Comparison of ENCODE assay signal across 8 mouse cellular contexts in genomic region chr14:34453648-34454047, GRCm38 (mm10). TPM values are rescaled to one million over a fixed set of nuclear protein-coding genes. Genes with fewer than 3 reads are reported as not detected.
DNase-seq lines count a peak whose midpoint lies in the region; ATAC-seq and TF ChIP-seq lines count a peak whose summit lies in the region.

No protein-coding gene starts in this region.

- no peaks in the 10 kb centered on the region for H3K9me3 ChIP-seq in intestine, embryonic 14.5 days (ENCODE audit: control insufficient read depth, low read length)
- H3K9me3 ChIP-seq in intestine, postnatal 0 days (ENCODE audit: control insufficient read depth): no peaks in the 10 kb centered on the region
- H3K9me3 ChIP-seq in embryonic facial prominence, embryonic 10.5 days: no peaks in the 10 kb centered on the region
- H3K9me3 ChIP-seq in hindbrain, embryonic 14.5 days (ENCODE audit: control insufficient read depth, low read length): no peaks in the 10 kb centered on the region
- no peaks in the 10 kb centered on the region for H3K9me3 ChIP-seq in neural tube, embryonic 11.5 days (ENCODE audit: control insufficient read depth, low read length)

- no peak overlapping the region for H3K4me2 ChIP-seq in intestine, embryonic 14.5 days (ENCODE audit: low read length)
- no peak overlapping the region for H3K4me2 ChIP-seq in intestine, postnatal 0 days (replicated peaks; ENCODE audit: low read depth)
- H3K4me2 ChIP-seq in hindbrain, embryonic 14.5 days (replicated peaks): peak overlapping the region; percentile 2; the same call in 1 of the 2 replicates
- H3K4me2 ChIP-seq in neural tube, embryonic 11.5 days (ENCODE audit: low read depth): no peak overlapping the region

- H3K27me3 ChIP-seq in intestine, embryonic 14.5 days (replicated peaks; ENCODE audit: control insufficient read depth, insufficient read depth, low read length): no peaks in the 10 kb centered on the region
- H3K27me3 ChIP-seq in intestine, postnatal 0 days (replicated peaks; ENCODE audit: control insufficient read depth, insufficient read depth, low read length): no peaks in the 10 kb centered on the region
- no peaks in the 10 kb centered on the region for H3K27me3 ChIP-seq in embryonic facial prominence, embryonic 10.5 days (replicated peaks; ENCODE audit: low read depth, poor library complexity, severe bottlenecking)
- H3K27me3 ChIP-seq in hindbrain, embryonic 14.5 days (ENCODE audit: control insufficient read depth, insufficient read depth, low read length): no peaks in the 10 kb centered on the region
- H3K27me3 ChIP-seq in neural tube, embryonic 11.5 days (ENCODE audit: control insufficient read depth, insufficient read depth, low read length): no peaks in the 10 kb centered on the region

- peaks cover 10% of the 10 kb centered on the region for H3K4me1 ChIP-seq in intestine, embryonic 14.5 days (replicated peaks; ENCODE audit: control insufficient read depth, insufficient read depth, low read length)
- H3K4me1 ChIP-seq in intestine, postnatal 0 days (replicated peaks; ENCODE audit: control insufficient read depth, insufficient read depth, low read length): 0 out of 2 replicates have a peak, but pooled peaks cover 3% of the 10 kb centered on the region
- H3K4me1 ChIP-seq in embryonic facial prominence, embryonic 10.5 days: peaks cover 25% of the 10 kb centered on the region
- H3K4me1 ChIP-seq in hindbrain, embryonic 14.5 days (replicated peaks; ENCODE audit: control insufficient read depth, insufficient read depth, low read length): peaks cover 14% of the 10 kb centered on the region
- H3K4me1 ChIP-seq in neural tube, embryonic 11.5 days (ENCODE audit: control insufficient read depth, insufficient read depth, low read length): peaks cover 11% of the 10 kb centered on the region

- WGBS in intestine, embryonic 14.5 days: 19% methylated on average over 6 of the region's 6 CpGs
- 55% methylated on average over 6 of the region's 6 CpGs for WGBS in intestine, postnatal 0 days
- 31% methylated on average over 6 of the region's 6 CpGs for WGBS in embryonic facial prominence, embryonic 10.5 days
- WGBS in hindbrain, embryonic 14.5 days: 4% methylated on average over 6 of the region's 6 CpGs
- 22% methylated on average over 6 of the region's 6 CpGs for WGBS in neural tube, embryonic 11.5 days

- TF ChIP-seq CTCF in intestine, postnatal 0 days (IDR thresholded peaks at IDR 0.05; ENCODE audit: low read depth): no peak

- no peak for DNase-seq in intestine, embryonic 14.5 days (ENCODE audit: low spot score)
- no peak for DNase-seq in embryonic facial prominence, embryonic 10.5 days (ENCODE audit: low spot score)
- DNase-seq in hindbrain, embryonic 14.5 days (ENCODE audit: low spot score): peak; percentile 39
- DNase-seq in neural tube, embryonic 11.5 days (ENCODE audit: low spot score): peak; percentile 57
- DNase-seq in gastrocnemius, postnatal 25 days: no peak
- no peak for DNase-seq in cerebellum, postnatal 4 days (ENCODE audit: low spot score in 2 of 2)

- no peak overlapping the region for H3K9ac ChIP-seq in intestine, embryonic 14.5 days (ENCODE audit: low read length)
- H3K9ac ChIP-seq in intestine, postnatal 0 days (ENCODE audit: low read depth, low read length): no peak overlapping the region
- H3K9ac ChIP-seq in hindbrain, embryonic 14.5 days: peak overlapping the region; percentile 4; the same call in 1 of the 2 replicates
- no peak overlapping the region for H3K9ac ChIP-seq in neural tube, embryonic 11.5 days (ENCODE audit: low read length)

- H3K27ac ChIP-seq in intestine, embryonic 14.5 days (ENCODE audit: low read depth): peak overlapping the region; percentile 12; the same call in 1 of the 2 replicates
- H3K27ac ChIP-seq in intestine, postnatal 0 days (ENCODE audit: low read depth, low read length): no peak overlapping the region
- H3K27ac ChIP-seq in embryonic facial prominence, embryonic 10.5 days (replicated peaks): 0 out of 2 replicates have a peak overlapping the region, but pooled peaks have one; percentile 26
- H3K27ac ChIP-seq in hindbrain, embryonic 14.5 days: peak overlapping the region; percentile 77
- peak overlapping the region; percentile 69 for H3K27ac ChIP-seq in neural tube, embryonic 11.5 days (ENCODE audit: low read depth, low read length)

- H3K36me3 ChIP-seq in intestine, embryonic 14.5 days (ENCODE audit: control insufficient read depth, insufficient read depth, low read length): peaks cover 11% of the 10 kb centered on the region
- H3K36me3 ChIP-seq in intestine, postnatal 0 days (ENCODE audit: control insufficient read depth, insufficient read depth): peaks cover 17% of the 10 kb centered on the region
- H3K36me3 ChIP-seq in embryonic facial prominence, embryonic 10.5 days (replicated peaks): peaks cover 46% of the 10 kb centered on the region
- H3K36me3 ChIP-seq in hindbrain, embryonic 14.5 days (replicated peaks; ENCODE audit: control insufficient read depth, insufficient read depth): no peaks in the 10 kb centered on the region; the same call in 1 of the 2 replicates
- H3K36me3 ChIP-seq in neural tube, embryonic 11.5 days (ENCODE audit: control insufficient read depth, insufficient read depth, low read length): no peaks in the 10 kb centered on the region

- no peak overlapping the region for H3K4me3 ChIP-seq in intestine, embryonic 14.5 days (ENCODE audit: low read depth, low read length)
- H3K4me3 ChIP-seq in intestine, postnatal 0 days (ENCODE audit: low read depth, low read length): no peak overlapping the region
- H3K4me3 ChIP-seq in embryonic facial prominence, embryonic 10.5 days: no peak overlapping the region
- no peak overlapping the region for H3K4me3 ChIP-seq in hindbrain, embryonic 14.5 days (replicated peaks; ENCODE audit: low read length)
- H3K4me3 ChIP-seq in neural tube, embryonic 11.5 days (ENCODE audit: low read depth, low read length): no peak overlapping the region

- ATAC-seq in intestine, embryonic 14.5 days (replicated peaks; ENCODE audit: low FRiP score, low TSS enrichment, low read depth): 0 out of 2 replicates have a peak, but pooled peaks have one; percentile 41
- ATAC-seq in intestine, postnatal 0 days: no peak
- peak; percentile 65; the same call in 1 of the 2 replicates for ATAC-seq in hindbrain, embryonic 14.5 days (ENCODE audit: low FRiP score)
- peak; percentile 84 for ATAC-seq in neural tube, embryonic 11.5 days (ENCODE audit: insufficient read depth, low FRiP score, low TSS enrichment)
- no peak for ATAC-seq in frontal cortex, adult (ENCODE audit: low TSS enrichment)

RNA-seq across cellular contexts. Expression of gene Bmpr1a, which starts 49.5 kb away (rescaled TPM):
- polyA plus RNA-seq in intestine, embryonic 14.5 days (2014; fragmentation: Nextera tagmentation; extraction: Ambion mirVana): 56.7 and 56.8 TPM in 2 replicates
- 18.8 and 19.3 TPM in 2 replicates for polyA plus RNA-seq in intestine, postnatal 0 days (2015; fragmentation: Nextera tagmentation; extraction: Ambion mirVana)
- 50.7 and 52.8 TPM in 2 replicates for polyA plus RNA-seq in embryonic facial prominence, embryonic 10.5 days (2016; fragmentation: Nextera tagmentation; extraction: Ambion mirVana)
- polyA plus RNA-seq in hindbrain, embryonic 14.5 days (2014; fragmentation: Nextera tagmentation; extraction: Ambion mirVana): 25.7 and 26.3 TPM in 2 replicates
- 51.4 and 54.9 TPM in 2 replicates for polyA plus RNA-seq in neural tube, embryonic 11.5 days (2014; fragmentation: Nextera tagmentation; extraction: Ambion mirVana)
- 10 to 100 TPM; 54.4 to 56.6 TPM for total RNA-seq in gastrocnemius, postnatal 25 days (2021)

Comparison
In these comparisons a context has a peak if more than half of its experiments do, and no peak if none do; other contexts are left out.
1. ATAC-seq: peak in intestine, embryonic 14.5 days (single experiment), hindbrain, embryonic 14.5 days (single experiment) and neural tube, embryonic 11.5 days (single experiment); none in intestine, postnatal 0 days (single experiment) and frontal cortex, adult (single experiment).
2. DNase-seq: peak in hindbrain, embryonic 14.5 days (single experiment) and neural tube, embryonic 11.5 days (single experiment); none in intestine, embryonic 14.5 days (single experiment), embryonic facial prominence, embryonic 10.5 days (single experiment), gastrocnemius, postnatal 25 days (single experiment) and cerebellum, postnatal 4 days (0 of 2).